In the genomic region with DNA sequence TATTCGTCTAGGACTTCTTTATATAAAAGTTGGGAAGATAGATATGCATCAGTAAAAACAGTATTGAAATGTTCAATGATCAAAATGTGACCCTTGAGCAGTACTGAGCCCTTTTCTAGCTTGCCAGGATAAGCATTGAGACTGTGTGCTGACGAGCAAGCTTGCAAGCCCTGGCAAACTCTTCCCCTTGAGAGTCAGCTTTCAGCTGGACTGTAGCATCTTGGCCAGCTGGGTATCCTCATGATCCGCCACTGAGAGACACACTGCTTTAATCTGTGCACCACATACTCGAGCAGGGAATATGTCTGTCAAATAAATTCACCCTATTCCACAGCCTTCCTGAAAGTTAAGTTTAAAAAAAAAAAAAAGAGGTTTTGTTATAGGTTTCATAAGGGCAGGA, we compare ENCODE assay signal across 17 mouse cellular contexts.
DNase-seq lines count a peak whose midpoint lies in the region; ATAC-seq and TF ChIP-seq lines count a peak whose summit lies in the region.
"Had no signal": no experiment of that assay in that cellular context is flagged by ENCODE, and none has a peak within 500 bp of the region (broad histone marks: within the 10 kb centered on the region; RNA-seq: fewer than 3 reads in every experiment).

No protein-coding gene starts in this region.

- ATAC-seq in liver, postnatal 0 days = no peak
- ATAC-seq: forebrain, embryonic 15.5 days; intestine, embryonic 15.5 days had no signal

- H3K4me2 ChIP-seq in liver, postnatal 0 days (ENCODE audit: low read depth, low read length) = no peak overlapping the region
- H3K4me2 ChIP-seq: embryonic facial prominence, embryonic 12.5 days; forebrain, embryonic 15.5 days; heart, embryonic 12.5 days; hindbrain, embryonic 14.5 days; intestine, embryonic 15.5 days had no signal

- DNase-seq in cerebellum, postnatal 10 days = peak; percentile 27 to 38
- DNase-seq in cerebellum, postnatal 4 days (ENCODE audit: low spot score in 2 of 2) = no peak
- DNase-seq in liver, adult 2 months (ENCODE audit: extremely low read depth, low read depth, low spot score) = peak; percentile 5
- no peak for DNase-seq in liver, postnatal 0 days
- DNase-seq in embryo, embryonic 10.5 days (ENCODE audit: low spot score) = peak; percentile 4
- no peak for DNase-seq in left cerebral cortex, adult 8-10 months (ENCODE audit: low spot score in 2 of 2)
- DNase-seq: adrenal gland, adult 8-10 months; adrenal gland, postnatal 36 days; cerebellum, adult 8-10 months; gastrocnemius, postnatal 10 days; kidney, adult 18-20 months had no signal

- no peak for TF ChIP-seq EP300 in liver, postnatal 0 days (IDR thresholded peaks at IDR 0.05; ENCODE audit: low read depth)

- no peak overlapping the region for H3K9ac ChIP-seq in liver, adult 2 months (ENCODE audit: low read depth, low read length)
- no peak overlapping the region for H3K9ac ChIP-seq in liver, postnatal 0 days (replicated peaks)
- H3K9ac ChIP-seq: embryonic facial prominence, embryonic 12.5 days; forebrain, embryonic 15.5 days; heart, embryonic 12.5 days; hindbrain, embryonic 14.5 days; intestine, embryonic 15.5 days had no signal

- H3K27ac ChIP-seq in liver, adult 2 months (replicated peaks; ENCODE audit: insufficient read depth, low read depth, low read length) = no peak overlapping the region
- H3K27ac ChIP-seq in liver, postnatal 0 days (ENCODE audit: low read depth) = no peak overlapping the region
- H3K27ac ChIP-seq: embryonic facial prominence, embryonic 12.5 days; forebrain, embryonic 15.5 days; hindbrain, embryonic 10.5 days; hindbrain, embryonic 14.5 days; intestine, embryonic 15.5 days had no signal

- 41% methylated on average over 4 of the region's 4 CpGs for WGBS in liver, adult 2 months
- WGBS in liver, postnatal 0 days (ENCODE audit: insufficient replicate concordance) = 41% methylated on average over 4 of the region's 4 CpGs

- H3K4me3 ChIP-seq in liver, adult 2 months (ENCODE audit: insufficient read depth, low read depth, low read length) = no peak overlapping the region
- no peak overlapping the region for H3K4me3 ChIP-seq in liver, postnatal 0 days (ENCODE audit: low read depth, low read length)
- H3K4me3 ChIP-seq: embryonic facial prominence, embryonic 12.5 days; forebrain, embryonic 15.5 days; heart, embryonic 12.5 days; hindbrain, embryonic 10.5 days; intestine, embryonic 15.5 days had no signal

- TF ChIP-seq CTCF in liver, adult 2 months (IDR thresholded peaks at IDR 0.05; ENCODE audit: low read depth, low read length) = no peak
- no peak for TF ChIP-seq CTCF in liver, postnatal 0 days (IDR thresholded peaks at IDR 0.05; ENCODE audit: low read depth)

- H3K79me2 ChIP-seq in liver, adult 2 months (ENCODE audit: control insufficient read depth, insufficient read depth, low read length) = no peaks in the 10 kb centered on the region

- H3K36me3 ChIP-seq in liver, adult 2 months (ENCODE audit: control insufficient read depth, insufficient read depth, low read length) = no peaks in the 10 kb centered on the region
- H3K36me3 ChIP-seq in liver, postnatal 0 days (replicated peaks; ENCODE audit: insufficient read depth, low read length) = no peaks in the 10 kb centered on the region
- H3K36me3 ChIP-seq: embryonic facial prominence, embryonic 12.5 days; forebrain, embryonic 15.5 days; heart, embryonic 12.5 days; hindbrain, embryonic 10.5 days; intestine, embryonic 15.5 days had no signal

- H3K27me3 ChIP-seq in liver, adult 2 months (ENCODE audit: control insufficient read depth, insufficient read depth, low read length) = no peaks in the 10 kb centered on the region
- H3K27me3 ChIP-seq in liver, postnatal 0 days (ENCODE audit: insufficient read depth, low read length) = no peaks in the 10 kb centered on the region
- H3K27me3 ChIP-seq: embryonic facial prominence, embryonic 12.5 days; forebrain, embryonic 15.5 days; heart, embryonic 12.5 days; intestine, embryonic 15.5 days had no signal

- no peaks in the 10 kb centered on the region for H3K4me1 ChIP-seq in liver, adult 2 months (ENCODE audit: control insufficient read depth, insufficient read depth, low read length)
- no peaks in the 10 kb centered on the region for H3K4me1 ChIP-seq in liver, postnatal 0 days (ENCODE audit: insufficient read depth)
- H3K4me1 ChIP-seq: embryonic facial prominence, embryonic 12.5 days; forebrain, embryonic 15.5 days; heart, embryonic 12.5 days; hindbrain, embryonic 10.5 days; intestine, embryonic 15.5 days had no signal

- H3K9me3 ChIP-seq in liver, postnatal 0 days (ENCODE audit: low read length) = no peaks in the 10 kb centered on the region
- H3K9me3 ChIP-seq: embryonic facial prominence, embryonic 12.5 days; forebrain, embryonic 15.5 days; heart, embryonic 12.5 days; hindbrain, embryonic 10.5 days; intestine, embryonic 15.5 days had no signal

- TF ChIP-seq POLR2A in liver, adult 2 months (IDR thresholded peaks at IDR 0.05; ENCODE audit: extremely low read depth, insufficient read depth, low read length) = no peak

Comparison
In these comparisons a context has a peak if more than half of its experiments do, and no peak if none do; other contexts are left out.
1. DNase-seq: peak in cerebellum, postnatal 10 days (2 of 2), liver, adult 2 months (single experiment) and embryo, embryonic 10.5 days (single experiment); none in cerebellum, postnatal 4 days (0 of 2), liver, postnatal 0 days (single experiment) and left cerebral cortex, adult 8-10 months (0 of 2).